Comparison of ENCODE assay signal across 33 mouse cellular contexts in the genomic region with DNA sequence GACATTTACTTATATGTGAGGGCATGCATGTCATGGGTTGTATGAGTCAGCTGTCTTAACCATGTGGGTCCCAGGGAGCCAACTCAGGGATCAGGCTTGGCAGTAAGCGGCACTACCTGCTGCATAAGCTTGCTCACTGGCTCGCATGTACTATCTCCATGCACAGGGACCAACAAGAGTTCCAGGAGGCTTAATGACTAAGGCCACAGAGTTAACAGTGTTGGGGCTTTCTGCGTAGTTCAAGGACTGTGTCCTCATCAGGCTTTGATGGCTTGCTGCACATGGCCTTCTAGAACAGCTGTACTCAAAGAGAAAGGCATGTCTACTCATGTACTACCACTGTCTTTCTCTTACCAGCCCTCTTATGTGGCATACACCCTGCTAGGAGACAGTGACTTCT. TPM values are rescaled to one million over a fixed set of nuclear protein-coding genes. Genes with fewer than 3 reads are reported as not detected.
"Had no signal": no experiment of that assay in that cellular context is flagged by ENCODE, and none has a peak within 500 bp of the region (broad histone marks: within the 10 kb centered on the region; RNA-seq: fewer than 3 reads in every experiment).

No protein-coding gene starts in this region.

- H3K27me3 ChIP-seq: heart, embryonic 12.5 days; hindbrain, embryonic 12.5 days; kidney, embryonic 15.5 days; limb, embryonic 13.5 days; limb, embryonic 15.5 days; liver, embryonic 12.5 days had no signal

- H3K4me1 ChIP-seq: limb, embryonic 13.5 days; limb, embryonic 15.5 days had no signal

- H3K9ac ChIP-seq: heart, embryonic 12.5 days; hindbrain, embryonic 12.5 days; hindbrain, embryonic 14.5 days; kidney, embryonic 15.5 days; limb, embryonic 13.5 days; limb, embryonic 15.5 days; liver, embryonic 12.5 days; liver, embryonic 14.5 days had no signal

- H3K27ac ChIP-seq: heart, embryonic 10.5 days; hindbrain, embryonic 10.5 days; hindbrain, embryonic 12.5 days; hindbrain, embryonic 14.5 days; kidney, embryonic 15.5 days; kidney, postnatal 0 days; limb, embryonic 13.5 days; limb, embryonic 15.5 days; liver, embryonic 12.5 days; liver, embryonic 14.5 days had no signal

- H3K4me3 ChIP-seq: heart, embryonic 10.5 days; heart, embryonic 12.5 days; hindbrain, embryonic 10.5 days; hindbrain, embryonic 12.5 days; kidney, embryonic 15.5 days; limb, embryonic 13.5 days; limb, embryonic 15.5 days; liver, embryonic 12.5 days had no signal

- H3K9me3 ChIP-seq: heart, embryonic 10.5 days; heart, embryonic 12.5 days; hindbrain, embryonic 10.5 days; hindbrain, embryonic 12.5 days; kidney, embryonic 15.5 days; limb, embryonic 13.5 days; limb, embryonic 15.5 days; liver, embryonic 12.5 days had no signal

- H3K36me3 ChIP-seq: hindbrain, embryonic 12.5 days had no signal

- ATAC-seq: hindbrain, embryonic 16.5 days; inflammation-experienced regulatory T-cells, adult 6 months; liver, embryonic 12.5 days had no signal

- H3K4me2 ChIP-seq: heart, embryonic 12.5 days; hindbrain, embryonic 12.5 days; hindbrain, embryonic 14.5 days; kidney, embryonic 15.5 days; limb, embryonic 13.5 days; limb, embryonic 15.5 days; liver, embryonic 12.5 days had no signal

- DNase-seq: gastrocnemius, postnatal 25 days; heart, adult 18-20 months; heart, postnatal 10 days; heart, postnatal 4 days; kidney, adult 11 months; kidney, adult 2 months; kidney, adult 9 months; kidney, postnatal 14 days; kidney, postnatal 36 days; layer of hippocampus, adult 9-11 months; layer of hippocampus, postnatal 36 days; left cerebral cortex, postnatal 4 days; lung, adult 18-20 months had no signal

RNA-seq across cellular contexts. Expression of gene Cldn19, which starts 45.5 kb away (rescaled TPM):
- total RNA-seq: granulocyte monocyte progenitor cell, adult 5-6 weeks; heart, adult 18-20 months; heart, adult 8-10 months; liver, adult 2 months had no signal
- polyA plus RNA-seq: heart, embryonic 10.5 days; heart, embryonic 12.5 days; heart, embryonic 14.5 days; heart, embryonic 16.5 days; inflammation-experienced regulatory T-cells, adult 6 months; large intestine, adult 2 months; liver, adult 2 months; liver, embryonic 12.5 days; liver, embryonic 14.5 days; liver, embryonic 16.5 days had no signal
